Mouse (Mus musculus) midbrain, embryonic 12.5 days (tissue): ENCODE measurements around the gene Gata2. TPM values are rescaled to one million over a fixed set of nuclear protein-coding genes. Genes with fewer than 3 reads are reported as not detected.

Experiments
- ATAC-seq: fragments of 200-750 bp; cut with Nextera tagmentation; 2 replicates; pipeline ENCODE4 v1.8.0; 2017; ENCODE audit warnings: low read depth, moderate TSS enrichment, moderate library complexity; ENCODE audit not compliant: low FRiP score
- H3K27ac ChIP-seq: fragments of 300-500 bp; sonication (generic); replicated peaks from 2 replicates; pipeline ENCODE4 v1.5.1; 2016; ENCODE audit warnings: mild to moderate bottlenecking
- H3K27me3 ChIP-seq: fragments of 300-500 bp; sonication (generic); 2 replicates; pipeline ENCODE4 v1.6.1; 2016; ENCODE audit warnings: mild to moderate bottlenecking
- H3K36me3 ChIP-seq: fragments of 300-500 bp; sonication (generic); 2 replicates; pipeline ENCODE4 v1.6.1; 2016
- H3K4me1 ChIP-seq: fragments of 300-500 bp; sonication (generic); 2 replicates; pipeline ENCODE4 v1.6.1; 2016
- H3K4me2 ChIP-seq: fragments of 300-500 bp; sonication (generic); replicated peaks from 2 replicates; pipeline ENCODE4 v1.6.1; 2016; ENCODE audit warnings: mild to moderate bottlenecking, moderate library complexity
- H3K4me3 ChIP-seq: fragments of 300-500 bp; sonication (generic); 2 replicates; pipeline ENCODE4 v1.5.1; 2016; ENCODE audit warnings: mild to moderate bottlenecking
- H3K9ac ChIP-seq: fragments of 300-500 bp; sonication (generic); replicated peaks from 2 replicates; pipeline ENCODE4 v1.6.1; 2016; ENCODE audit warnings: mild to moderate bottlenecking, moderate library complexity
- H3K9me3 ChIP-seq: fragments of 300-500 bp; sonication (generic); 2 replicates; pipeline ENCODE4 v1.6.1; 2016; ENCODE audit warnings: mild to moderate bottlenecking
- WGBS: fragments of 180-500 bp; shearing (Covaris S2); methylation state at CpG from one replicate; pipeline ENCODE4 v1.1.7; 2016; 5-methylcytosine and 5-hydroxymethylcytosine counted together
- polyA plus RNA-seq: library from polyadenylated mRNA; unstranded; fragments of >200 nt; fragmentation: Nextera tagmentation; extraction: Ambion mirVana; gene quantifications from 2 replicates; pipeline ENCODE4 v1.2.1, GENCODE M21; 2016

The Gata2 gene
- polyA plus RNA-seq, 1 experiment from 2014 or later = 45.5 TPM

DNA sequence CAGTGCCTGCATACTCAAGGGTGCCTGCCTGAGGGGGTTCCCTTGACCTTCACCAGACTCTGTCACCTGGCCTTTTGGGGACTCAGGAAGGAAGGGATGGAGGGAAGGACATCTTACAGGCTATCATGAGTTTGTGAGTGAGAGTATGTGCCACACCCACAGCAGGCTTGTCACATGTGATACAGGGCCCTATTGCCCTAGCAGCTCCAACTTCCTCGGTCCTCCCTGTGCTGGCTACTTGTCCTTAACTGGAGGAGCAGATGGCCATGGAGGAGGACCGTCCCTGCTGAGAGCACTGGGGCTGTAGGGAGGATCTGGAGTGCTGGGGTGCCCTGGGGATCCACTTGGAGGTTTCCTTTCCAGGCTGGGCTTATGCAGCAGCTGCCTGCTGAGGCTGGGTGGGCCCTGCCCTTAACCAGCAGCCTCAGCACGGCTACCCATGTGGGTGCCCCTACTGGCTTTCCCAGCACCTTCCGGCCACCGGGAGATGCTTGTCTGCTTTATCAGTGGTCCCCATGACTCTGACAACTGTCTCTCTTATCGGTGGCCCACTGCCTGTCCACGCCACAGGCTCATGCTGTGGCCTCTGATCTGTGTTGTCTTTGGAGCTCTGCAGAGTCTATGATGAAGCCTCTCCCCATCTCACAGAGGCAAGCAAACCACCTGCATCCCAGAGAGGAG, 58.2 kb downstream of the Gata2 start:
- no peak overlapping the region for H3K4me2 ChIP-seq
- H3K9me3 ChIP-seq = no peaks in the 10 kb centered on the region
- H3K27ac ChIP-seq = no peak overlapping the region
- H3K4me1 ChIP-seq = no peaks in the 10 kb centered on the region
- 73% methylated on average over 7 of the region's 7 CpGs for WGBS
- no peak overlapping the region for H3K9ac ChIP-seq
- H3K36me3 ChIP-seq = no peaks in the 10 kb centered on the region
- H3K4me3 ChIP-seq = no peak overlapping the region
- ATAC-seq = no peak
- H3K27me3 ChIP-seq = no peaks in the 10 kb centered on the region

DNA sequence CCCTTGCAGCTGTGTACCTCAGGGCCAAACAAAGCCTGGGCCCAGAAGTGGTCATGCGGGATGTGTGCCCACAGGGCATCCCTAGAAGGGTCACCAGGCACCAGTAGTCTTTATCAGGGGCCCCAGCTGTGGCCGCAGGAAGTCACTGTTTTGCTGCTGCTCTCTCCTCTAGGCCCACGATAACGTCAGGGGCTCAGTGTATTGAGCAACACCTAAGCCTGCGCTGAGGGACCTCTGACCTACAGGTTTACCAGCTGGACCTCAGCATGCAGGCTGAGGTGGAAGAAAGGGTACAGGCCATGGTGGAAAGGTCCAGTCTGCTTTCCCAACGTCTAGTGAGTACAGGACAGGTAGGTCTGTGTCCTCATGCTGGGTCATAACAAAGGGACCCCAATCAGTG, 60.4 kb downstream of the Gata2 start:
- no peaks in the 10 kb centered on the region for H3K9me3 ChIP-seq

DNA sequence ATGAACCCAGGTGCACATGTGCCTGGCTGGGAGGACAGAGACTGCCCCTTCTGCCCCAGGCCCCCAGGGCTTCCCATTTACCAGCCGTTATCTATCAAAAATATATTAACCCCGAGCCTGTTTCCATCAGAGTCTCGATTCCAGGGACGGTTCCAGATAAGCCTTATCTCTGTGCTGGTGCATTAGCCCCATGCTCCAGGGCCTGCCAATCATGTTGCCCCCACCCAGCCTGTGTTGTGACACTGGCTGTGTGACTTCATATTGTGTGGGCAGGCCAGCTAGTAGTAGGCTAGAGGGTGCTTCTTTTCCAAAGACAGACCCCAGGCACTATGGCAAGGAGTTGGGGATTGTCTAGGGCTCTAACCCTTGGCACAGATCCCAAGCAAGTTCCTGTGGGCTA, 61.7 kb downstream of the Gata2 start:
- WGBS = 89% methylated on average over 4 of the region's 4 CpGs
- ATAC-seq = no peak

More for the DNA sequence above, 60.4 kb downstream of the Gata2 start:
- no peak overlapping the region for H3K27ac ChIP-seq
- H3K4me3 ChIP-seq = no peak overlapping the region
- no peak overlapping the region for H3K4me2 ChIP-seq
- no peaks in the 10 kb centered on the region for H3K27me3 ChIP-seq
- no peak overlapping the region for H3K9ac ChIP-seq
- no peak for ATAC-seq
- H3K36me3 ChIP-seq = 0 out of 2 replicates have a peak, but pooled peaks cover 7% of the 10 kb centered on the region
- H3K4me1 ChIP-seq = no peaks in the 10 kb centered on the region
- 79% methylated on average over 6 of the region's 6 CpGs for WGBS

More for the DNA sequence above, 61.7 kb downstream of the Gata2 start:
- no peak overlapping the region for H3K27ac ChIP-seq
- 0 out of 2 replicates have a peak, but pooled peaks cover 7% of the 10 kb centered on the region for H3K36me3 ChIP-seq
- H3K9ac ChIP-seq = no peak overlapping the region
- H3K4me3 ChIP-seq = no peak overlapping the region
- no peaks in the 10 kb centered on the region for H3K27me3 ChIP-seq
- H3K4me1 ChIP-seq = no peaks in the 10 kb centered on the region
- H3K4me2 ChIP-seq = no peak overlapping the region
- H3K9me3 ChIP-seq = no peaks in the 10 kb centered on the region

Other genes starting within 250 kb of the Gata2 start
- gene H1fx, start 212.3 kb upstream of the Gata2 start, polyA plus RNA-seq = 81.7 and 87.7 TPM in 2 replicates
- gene Rab7, start 148.6 kb upstream of the Gata2 start, polyA plus RNA-seq = 209 and 214 TPM in 2 replicates
- 242 and 256 TPM in 2 replicates for gene Rpn1, start 109.4 kb upstream of the Gata2 start, polyA plus RNA-seq
- gene Dnajb8, start 28.4 kb downstream of the Gata2 start, polyA plus RNA-seq = not detected in 2 replicates